Mouse (Mus musculus): ENCODE results near the gene Krt24. TPM values are rescaled to one million over a fixed set of nuclear protein-coding genes. Genes with fewer than 3 reads are reported as not detected.

The Krt24 gene
- polyA plus RNA-seq, 1 experiment from 2014 or later = not detected

DNA sequence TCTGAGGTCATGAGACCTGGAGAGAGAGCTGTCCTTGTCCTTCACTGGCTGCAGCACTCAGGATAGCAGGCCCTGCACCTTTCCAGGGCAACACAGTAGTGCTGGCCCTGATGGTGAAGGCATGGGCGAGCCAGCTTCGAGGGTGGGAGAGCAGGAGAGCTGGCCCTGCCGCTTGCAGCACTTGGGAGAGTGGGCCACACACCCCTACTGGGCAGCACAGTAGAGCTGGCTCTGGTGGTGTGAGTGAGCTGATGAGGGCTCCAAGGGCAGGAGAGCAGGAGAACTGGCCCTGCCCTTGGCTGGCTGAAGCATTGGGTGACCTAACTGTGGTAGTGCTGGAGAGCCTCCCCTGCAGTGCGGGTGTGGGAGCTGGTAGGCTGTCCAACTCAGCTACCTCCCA, 12.3 kb downstream of the Krt24 start:
- Histone ChIP-seq H3K9ac (ENCODE audit: low read length) (no peak overlapping the region), H3K36me3 (ENCODE audit: control insufficient read depth, insufficient read depth, low read length) (no peaks in the 10 kb centered on the region), H3K27me3 (replicated peaks; ENCODE audit: control insufficient read depth, insufficient read depth, low read length) (no peaks in the 10 kb centered on the region), H3K9me3 (ENCODE audit: control insufficient read depth, low read length) (no peaks in the 10 kb centered on the region), H3K27ac (ENCODE audit: low read depth) (no peak overlapping the region), H3K4me2 (ENCODE audit: low read length) (no peak overlapping the region), H3K4me1 (replicated peaks; ENCODE audit: control insufficient read depth, insufficient read depth, low read length) (no peaks in the 10 kb centered on the region), H3K4me3 (ENCODE audit: low read depth, low read length) (no peak overlapping the region)
- ATAC-seq (replicated peaks; ENCODE audit: low FRiP score, low TSS enrichment, low read depth) = no peak
- 95% methylated on average over 4 of the region's 4 CpGs for WGBS
- DNase-seq (ENCODE audit: low spot score) = no peak

DNA sequence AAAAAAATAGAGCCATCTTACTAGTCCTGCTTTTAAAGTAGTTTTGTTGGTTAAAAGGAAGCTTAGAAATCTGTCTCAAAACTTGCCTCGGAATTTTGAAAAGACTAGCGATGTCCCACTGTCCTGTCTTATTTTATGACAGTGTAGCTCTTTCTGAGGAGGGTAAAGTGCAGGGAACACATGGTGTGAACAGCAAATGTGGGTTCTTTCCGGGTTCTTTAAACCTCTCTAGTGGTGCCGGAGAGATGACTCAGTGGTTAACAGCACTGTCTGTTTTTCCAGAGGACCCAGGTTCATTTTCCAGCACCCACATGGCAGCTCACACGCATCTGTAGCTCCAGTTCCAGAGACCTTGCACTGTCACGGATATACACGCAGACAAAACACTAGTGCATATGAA, 15.9 kb downstream of the Krt24 start:
- WGBS = 71% methylated on average over 7 of the region's 7 CpGs
- DNase-seq (ENCODE audit: low spot score) = no peak
- no peak for ATAC-seq (replicated peaks; ENCODE audit: low FRiP score, low TSS enrichment, low read depth)
- Histone ChIP-seq H3K27ac (ENCODE audit: low read depth) (no peak overlapping the region), H3K4me1 (replicated peaks; ENCODE audit: control insufficient read depth, insufficient read depth, low read length) (no peaks in the 10 kb centered on the region), H3K9ac (ENCODE audit: low read length) (no peak overlapping the region), H3K4me2 (ENCODE audit: low read length) (no peak overlapping the region), H3K9me3 (ENCODE audit: control insufficient read depth, low read length) (no peaks in the 10 kb centered on the region), H3K4me3 (ENCODE audit: low read depth, low read length) (no peak overlapping the region), H3K27me3 (replicated peaks; ENCODE audit: control insufficient read depth, insufficient read depth, low read length) (no peaks in the 10 kb centered on the region), H3K36me3 (ENCODE audit: control insufficient read depth, insufficient read depth, low read length) (no peaks in the 10 kb centered on the region)

DNA sequence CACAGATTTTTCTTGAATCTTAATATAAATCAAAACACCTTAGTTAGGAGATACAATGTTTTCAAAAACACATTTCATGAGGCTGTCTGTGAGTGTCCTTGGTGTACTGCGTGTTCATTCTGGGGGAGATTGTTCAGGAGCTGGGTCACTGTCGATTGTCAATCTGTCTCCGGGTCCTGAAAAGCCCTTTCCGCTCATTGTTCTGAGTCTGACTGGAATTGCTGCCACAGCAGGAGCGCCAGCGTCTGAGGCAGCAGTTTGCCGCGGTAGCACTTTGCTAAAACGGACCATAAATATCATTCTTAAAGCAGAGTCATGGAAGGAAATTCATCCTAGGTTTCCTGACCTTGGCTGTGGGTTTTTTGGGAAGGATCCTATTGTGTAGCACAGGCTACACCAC, 19.3 kb downstream of the Krt24 start:
- H3K4me2 ChIP-seq (ENCODE audit: low read length) = no peak overlapping the region
- no peak for ATAC-seq (replicated peaks; ENCODE audit: low FRiP score, low TSS enrichment, low read depth)
- DNase-seq (ENCODE audit: low spot score) = no peak
- no peaks in the 10 kb centered on the region for H3K4me1 ChIP-seq (replicated peaks; ENCODE audit: control insufficient read depth, insufficient read depth, low read length)
- H3K9me3 ChIP-seq (ENCODE audit: control insufficient read depth, low read length) = no peaks in the 10 kb centered on the region
- no peak overlapping the region for H3K27ac ChIP-seq (ENCODE audit: low read depth)
- 58% methylated on average over 9 of the region's 9 CpGs for WGBS
- H3K36me3 ChIP-seq (ENCODE audit: control insufficient read depth, insufficient read depth, low read length) = no peaks in the 10 kb centered on the region
- no peak overlapping the region for H3K9ac ChIP-seq (ENCODE audit: low read length)
- no peaks in the 10 kb centered on the region for H3K27me3 ChIP-seq (replicated peaks; ENCODE audit: control insufficient read depth, insufficient read depth, low read length)
- no peak overlapping the region for H3K4me3 ChIP-seq (ENCODE audit: low read depth, low read length)

DNA sequence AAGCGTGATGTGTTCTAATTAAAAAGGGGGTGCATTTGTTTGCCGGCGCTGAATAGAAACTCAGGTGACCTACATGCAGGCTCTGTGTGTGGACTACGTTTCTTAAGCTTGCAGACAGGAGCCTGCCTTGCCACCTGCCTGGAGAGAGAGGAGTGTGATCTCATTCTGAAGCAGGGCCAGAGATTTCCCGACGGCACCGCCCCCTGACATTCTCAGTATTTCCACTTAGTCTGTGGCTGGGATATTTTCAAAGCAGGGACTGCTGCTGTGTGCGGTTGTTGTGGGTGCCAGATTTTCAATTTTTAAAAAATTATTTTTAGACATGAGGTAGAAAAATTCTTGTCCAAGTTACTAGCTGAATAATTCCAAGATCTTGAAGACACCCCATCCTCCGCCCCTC, 19.8 kb downstream of the Krt24 start:
- Histone ChIP-seq H3K27me3 (replicated peaks; ENCODE audit: control insufficient read depth, insufficient read depth, low read length) (no peaks in the 10 kb centered on the region), H3K36me3 (ENCODE audit: control insufficient read depth, insufficient read depth, low read length) (no peaks in the 10 kb centered on the region), H3K9ac (ENCODE audit: low read length) (no peak overlapping the region), H3K9me3 (ENCODE audit: control insufficient read depth, low read length) (no peaks in the 10 kb centered on the region), H3K4me2 (ENCODE audit: low read length) (no peak overlapping the region), H3K4me3 (ENCODE audit: low read depth, low read length) (no peak overlapping the region), H3K27ac (ENCODE audit: low read depth) (no peak overlapping the region), H3K4me1 (replicated peaks; ENCODE audit: control insufficient read depth, insufficient read depth, low read length) (no peaks in the 10 kb centered on the region)
- ATAC-seq (replicated peaks; ENCODE audit: low FRiP score, low TSS enrichment, low read depth) = no peak
- no peak for DNase-seq (ENCODE audit: low spot score)
- 63% methylated on average over 9 of the region's 9 CpGs for WGBS

DNA sequence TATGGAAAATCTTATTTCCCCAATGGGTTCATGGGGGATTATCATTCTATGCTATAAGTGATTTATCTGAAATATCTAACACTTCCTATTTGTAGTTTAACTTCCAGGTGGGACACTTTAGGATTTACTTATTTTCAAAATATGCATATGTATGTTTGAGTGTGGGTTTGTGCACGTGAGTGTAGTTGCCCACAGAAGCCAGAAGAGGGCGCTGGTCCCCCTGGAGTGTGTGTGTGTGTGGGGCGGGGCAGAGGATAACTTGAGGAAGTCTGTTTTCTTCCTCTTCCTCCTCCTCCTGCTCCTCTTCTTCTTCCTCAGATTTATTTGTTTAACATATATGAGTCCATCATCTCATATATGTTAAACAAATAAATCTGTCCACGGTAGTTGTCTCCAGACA, 28.8 kb downstream of the Krt24 start:
- H3K27ac ChIP-seq (ENCODE audit: low read depth) = no peak overlapping the region
- no peaks in the 10 kb centered on the region for H3K27me3 ChIP-seq (replicated peaks; ENCODE audit: control insufficient read depth, insufficient read depth, low read length)
- no peak overlapping the region for H3K4me3 ChIP-seq (ENCODE audit: low read depth, low read length)
- no peaks in the 10 kb centered on the region for H3K36me3 ChIP-seq (ENCODE audit: control insufficient read depth, insufficient read depth, low read length)
- ATAC-seq (replicated peaks; ENCODE audit: low FRiP score, low TSS enrichment, low read depth) = no peak
- no peaks in the 10 kb centered on the region for H3K9me3 ChIP-seq (ENCODE audit: control insufficient read depth, low read length)
- DNase-seq (ENCODE audit: low spot score) = no peak
- no peak overlapping the region for H3K9ac ChIP-seq (ENCODE audit: low read length)
- H3K4me2 ChIP-seq (ENCODE audit: low read length) = no peak overlapping the region
- no peaks in the 10 kb centered on the region for H3K4me1 ChIP-seq (replicated peaks; ENCODE audit: control insufficient read depth, insufficient read depth, low read length)
- WGBS = 71% methylated on average over 4 of the region's 4 CpGs

DNA sequence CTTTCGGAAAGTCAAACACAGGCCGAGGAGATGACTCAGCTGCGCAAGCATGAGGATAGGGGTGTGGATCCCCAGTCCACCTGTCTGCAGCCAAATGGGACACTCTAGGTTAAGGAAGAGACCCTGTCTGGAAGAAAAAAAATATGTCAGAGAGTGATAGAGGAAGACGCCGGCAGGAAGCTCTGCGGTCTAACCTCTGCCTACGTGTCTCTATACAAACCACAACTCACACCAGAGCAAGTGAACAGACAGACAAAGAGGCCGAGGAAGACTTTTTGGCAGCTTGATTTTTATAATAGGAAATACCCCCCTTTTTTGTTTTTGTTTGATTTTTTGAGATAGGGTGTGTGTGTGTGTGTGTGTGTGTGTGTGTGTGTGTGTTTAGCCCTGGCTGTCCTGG, 29.7 kb downstream of the Krt24 start:
- H3K9me3 ChIP-seq (ENCODE audit: control insufficient read depth, low read length) = no peaks in the 10 kb centered on the region
- 90% methylated on average over 8 of the region's 8 CpGs for WGBS
- no peak for ATAC-seq (replicated peaks; ENCODE audit: low FRiP score, low TSS enrichment, low read depth)

DNA sequence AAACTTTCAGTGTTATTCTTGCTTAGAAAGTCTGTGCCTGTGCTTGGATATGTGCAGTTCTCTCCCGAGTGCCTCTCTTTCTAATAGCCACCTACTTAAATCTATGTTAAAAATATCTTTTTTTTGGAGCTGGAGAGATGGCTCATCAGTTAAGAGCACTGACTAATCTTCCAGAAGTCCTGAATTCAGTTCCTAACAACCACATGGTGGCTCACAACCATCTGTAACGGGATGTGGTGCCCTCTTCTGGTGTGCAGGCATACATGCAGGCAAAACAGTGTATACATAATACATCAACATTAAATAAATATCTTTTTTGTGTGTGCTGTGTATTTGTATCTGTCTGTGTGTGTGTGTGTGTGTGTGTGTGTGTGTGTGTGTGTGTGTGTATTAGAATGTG, 31.2 kb downstream of the Krt24 start:
- 53% methylated on average over 2 of the region's 2 CpGs for WGBS
- Histone ChIP-seq H3K4me2 (ENCODE audit: low read length) (no peak overlapping the region), H3K4me1 (replicated peaks; ENCODE audit: control insufficient read depth, insufficient read depth, low read length) (no peaks in the 10 kb centered on the region), H3K9me3 (ENCODE audit: control insufficient read depth, low read length) (no peaks in the 10 kb centered on the region), H3K27me3 (replicated peaks; ENCODE audit: control insufficient read depth, insufficient read depth, low read length) (no peaks in the 10 kb centered on the region), H3K9ac (ENCODE audit: low read length) (no peak overlapping the region), H3K36me3 (ENCODE audit: control insufficient read depth, insufficient read depth, low read length) (no peaks in the 10 kb centered on the region), H3K27ac (ENCODE audit: low read depth) (no peak overlapping the region), H3K4me3 (ENCODE audit: low read depth, low read length) (no peak overlapping the region)
- no peak for DNase-seq (ENCODE audit: low spot score)
- no peak for ATAC-seq (replicated peaks; ENCODE audit: low FRiP score, low TSS enrichment, low read depth)

More for the DNA sequence above, 29.7 kb downstream of the Krt24 start:
- DNase-seq (ENCODE audit: low spot score) = no peak
- no peak overlapping the region for H3K27ac ChIP-seq (ENCODE audit: low read depth)
- no peaks in the 10 kb centered on the region for H3K4me1 ChIP-seq (replicated peaks; ENCODE audit: control insufficient read depth, insufficient read depth, low read length)
- no peak overlapping the region for H3K4me2 ChIP-seq (ENCODE audit: low read length)
- no peaks in the 10 kb centered on the region for H3K27me3 ChIP-seq (replicated peaks; ENCODE audit: control insufficient read depth, insufficient read depth, low read length)
- H3K9ac ChIP-seq (ENCODE audit: low read length) = no peak overlapping the region
- no peaks in the 10 kb centered on the region for H3K36me3 ChIP-seq (ENCODE audit: control insufficient read depth, insufficient read depth, low read length)
- no peak overlapping the region for H3K4me3 ChIP-seq (ENCODE audit: low read depth, low read length)

DNA sequence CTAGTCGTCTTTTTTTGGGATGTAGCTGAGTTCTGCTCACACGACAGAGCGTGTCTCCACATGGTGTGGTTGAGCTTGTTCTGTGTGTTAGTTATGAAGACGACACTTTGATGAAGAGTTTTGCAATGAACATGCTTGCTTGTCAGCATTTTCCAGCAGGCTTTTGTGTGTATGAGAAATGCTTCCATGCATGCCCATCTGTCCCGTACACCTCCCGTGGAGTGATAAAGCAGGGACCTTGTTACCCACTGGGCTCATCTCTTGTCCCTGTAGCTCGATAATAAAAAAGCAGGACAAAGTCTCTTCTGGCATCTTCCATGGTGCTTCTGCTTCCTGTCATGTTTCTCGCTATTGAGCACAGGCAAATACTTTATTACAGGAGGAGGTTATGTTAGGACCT, 32.4 kb downstream of the Krt24 start:
- Histone ChIP-seq H3K4me2 (ENCODE audit: low read length) (no peak overlapping the region), H3K36me3 (ENCODE audit: control insufficient read depth, insufficient read depth, low read length) (no peaks in the 10 kb centered on the region), H3K27me3 (replicated peaks; ENCODE audit: control insufficient read depth, insufficient read depth, low read length) (no peaks in the 10 kb centered on the region), H3K4me1 (replicated peaks; ENCODE audit: control insufficient read depth, insufficient read depth, low read length) (no peaks in the 10 kb centered on the region), H3K9me3 (ENCODE audit: control insufficient read depth, low read length) (no peaks in the 10 kb centered on the region), H3K4me3 (ENCODE audit: low read depth, low read length) (no peak overlapping the region), H3K27ac (ENCODE audit: low read depth) (no peak overlapping the region), H3K9ac (ENCODE audit: low read length) (no peak overlapping the region)
- ATAC-seq (replicated peaks; ENCODE audit: low FRiP score, low TSS enrichment, low read depth) (no peak), DNase-seq (ENCODE audit: low spot score) (no peak)
- WGBS = 72% methylated on average over 8 of the region's 8 CpGs

DNA sequence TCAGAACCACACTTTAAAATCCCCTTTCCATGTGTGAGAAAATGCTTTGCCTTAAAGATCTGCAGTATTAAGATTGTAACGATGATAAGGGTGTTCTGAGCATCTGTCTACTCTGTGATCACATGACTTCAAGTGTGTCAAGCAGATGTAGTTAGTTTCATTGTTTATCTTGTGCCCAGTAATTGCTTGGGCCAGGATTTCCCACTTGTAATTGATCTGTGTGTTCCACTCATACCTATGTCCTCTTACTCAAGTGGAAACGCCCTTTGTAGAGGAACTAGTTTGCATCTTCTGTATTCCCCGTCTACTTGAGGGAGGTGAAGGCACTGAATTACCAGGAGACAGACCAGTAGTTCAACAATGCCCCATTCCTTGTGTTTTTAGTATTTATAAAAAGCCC, 34.4 kb downstream of the Krt24 start:
- Histone ChIP-seq H3K27ac (ENCODE audit: low read depth) (no peak overlapping the region), H3K4me1 (replicated peaks; ENCODE audit: control insufficient read depth, insufficient read depth, low read length) (no peaks in the 10 kb centered on the region), H3K4me3 (ENCODE audit: low read depth, low read length) (no peak overlapping the region), H3K27me3 (replicated peaks; ENCODE audit: control insufficient read depth, insufficient read depth, low read length) (no peaks in the 10 kb centered on the region), H3K36me3 (ENCODE audit: control insufficient read depth, insufficient read depth, low read length) (no peaks in the 10 kb centered on the region), H3K9me3 (ENCODE audit: control insufficient read depth, low read length) (no peaks in the 10 kb centered on the region), H3K9ac (ENCODE audit: low read length) (no peak overlapping the region), H3K4me2 (ENCODE audit: low read length) (no peak overlapping the region)
- 59% methylated on average over 3 of the region's 3 CpGs for WGBS
- DNase-seq (ENCODE audit: low spot score) (no peak), ATAC-seq (replicated peaks; ENCODE audit: low FRiP score, low TSS enrichment, low read depth) (no peak)
